Mouse (Mus musculus) lung, postnatal 0 days (tissue): ENCODE measurements around the gene Phf21a.

Experiments
- CTCF ChIP-seq: IDR thresholded peaks from 2 replicates; pipeline ENCODE4 v1.5.1; 2016; ENCODE audit warnings: antibody characterized with exemption, mild to moderate bottlenecking
- EP300 ChIP-seq: IDR thresholded peaks from 2 replicates; pipeline ENCODE4 v1.6.1; 2016; ENCODE audit warnings: antibody characterized with exemption, mild to moderate bottlenecking, control low read depth

DNA sequence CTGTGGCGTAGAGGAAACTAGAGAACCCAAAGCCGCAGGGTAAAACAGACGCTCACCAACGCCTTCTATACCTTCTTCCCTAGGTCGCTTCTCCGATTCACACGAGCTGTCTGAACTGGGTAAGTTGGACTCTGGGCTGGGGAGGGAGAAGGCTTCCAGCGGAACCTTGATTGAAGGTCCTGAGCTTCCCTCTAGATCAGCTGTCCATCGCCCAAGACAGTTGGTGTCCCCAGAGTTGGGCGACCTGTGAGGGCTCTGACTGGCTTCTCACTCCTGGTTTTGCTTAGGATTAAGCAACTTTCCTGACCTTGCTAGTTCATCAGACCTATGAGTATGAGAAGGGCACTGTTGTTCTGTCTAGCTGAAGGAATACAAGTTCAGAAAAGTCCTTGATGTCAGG, 282.9 kb downstream of the Phf21a start:
- TF ChIP-seq CTCF: no peak
- no peak for TF ChIP-seq EP300
